Mouse (Mus musculus): ENCODE results near the gene Bpifb5.

GRCm38 (mm10) chr2:154226991-154227390 lies 3.4 kb downstream of the Bpifb5 start:
- TF ChIP-seq CTCF (IDR thresholded peaks at IDR 0.05; ENCODE audit: borderline replicate concordance, insufficient read depth, low read length) (no peak), POLR2A (IDR thresholded peaks at IDR 0.05; ENCODE audit: low read depth, low read length) (no peak)
